Mouse (Mus musculus) neural tube, embryonic 15.5 days (tissue): Measurements from ENCODE around the gene Ifrd1. TPM values are rescaled to one million over a fixed set of nuclear protein-coding genes. Genes with fewer than 3 reads are reported as not detected.
A peak's percentile ranks its signal among the peaks of the same experiment; 100 is the strongest.

Experiments used
- ATAC-seq: fragments of 200-750 bp; cut with Nextera tagmentation; 2 replicates; pipeline ENCODE4 v1.8.0; 2017; ENCODE audit warnings: mild to moderate bottlenecking, moderate TSS enrichment, moderate library complexity; ENCODE audit not compliant: low FRiP score
- H3K27ac ChIP-seq: fragments of 300-500 bp; sonication (generic); replicated peaks from 2 replicates; pipeline ENCODE4 v1.5.1; 2015; ENCODE audit warnings: mild to moderate bottlenecking, inconsistent platforms
- H3K27me3 ChIP-seq: fragments of 300-500 bp; sonication (generic); replicated peaks from 2 replicates; pipeline ENCODE4 v1.6.1; 2015; ENCODE audit warnings: inconsistent platforms
- H3K36me3 ChIP-seq: fragments of 300-500 bp; sonication (generic); 2 replicates; pipeline ENCODE4 v1.6.1; 2015; ENCODE audit warnings: inconsistent platforms
- H3K4me1 ChIP-seq: fragments of 300-500 bp; sonication (generic); 2 replicates; pipeline ENCODE4 v1.6.1; 2015; ENCODE audit warnings: inconsistent platforms
- H3K4me2 ChIP-seq: fragments of 300-500 bp; sonication (generic); 2 replicates; pipeline ENCODE4 v1.6.1; 2015; ENCODE audit warnings: inconsistent platforms, mild to moderate bottlenecking, moderate library complexity
- H3K4me3 ChIP-seq: fragments of 300-500 bp; sonication (generic); replicated peaks from 2 replicates; pipeline ENCODE4 v1.5.1; 2015; ENCODE audit warnings: mild to moderate bottlenecking, inconsistent platforms
- H3K9ac ChIP-seq: fragments of 300-500 bp; sonication (generic); replicated peaks from 2 replicates; pipeline ENCODE4 v1.6.1; 2015; ENCODE audit warnings: mild to moderate bottlenecking, inconsistent platforms
- H3K9me3 ChIP-seq: fragments of 300-500 bp; sonication (generic); replicated peaks from 2 replicates; pipeline ENCODE4 v1.6.1; 2016; ENCODE audit warnings: inconsistent platforms
- WGBS: fragments of 180-500 bp; shearing (Covaris S2); methylation state at CpG from one replicate; pipeline ENCODE4 v1.1.7; 2015; ENCODE audit warnings: mixed read lengths; 5-methylcytosine and 5-hydroxymethylcytosine counted together
- polyA plus RNA-seq: library from polyadenylated mRNA; unstranded; fragments of >200 nt; fragmentation: Nextera tagmentation; extraction: Ambion mirVana; gene quantifications from 2 replicates; pipeline ENCODE4 v1.2.1, GENCODE M21; 2015

Gene Ifrd1
- polyA plus RNA-seq, 1 experiment from 2014 or later, result 145 TPM

DNA sequence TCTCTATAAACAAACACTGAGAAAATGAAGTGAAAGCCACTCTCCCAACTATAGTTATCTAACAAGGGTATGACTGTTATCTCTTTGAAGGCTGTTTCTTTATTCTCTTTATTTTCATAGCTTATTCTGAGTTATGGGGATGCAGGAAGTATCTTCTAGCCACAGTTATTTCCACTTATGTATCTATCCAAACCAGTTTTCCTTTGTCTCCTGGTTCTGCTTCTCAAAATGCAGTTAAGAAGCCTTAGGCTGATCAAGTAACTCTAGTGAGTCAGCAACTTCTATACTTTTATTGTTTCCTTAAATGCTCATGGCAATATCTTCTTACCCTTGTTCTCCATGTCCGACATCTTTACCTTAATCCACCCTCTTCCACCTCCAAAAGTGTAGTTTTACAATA, 16.1 kb downstream of the Ifrd1 start:
- Histone ChIP-seq H3K4me3 (no peak overlapping the region), H3K4me1 (no peaks in the 10 kb centered on the region), H3K27ac (no peak overlapping the region)

GRCm38 (mm10) chr12:40231632-40232031, 16.7 kb downstream of the Ifrd1 start:
- H3K4me3 ChIP-seq, result no peak overlapping the region
- no peaks in the 10 kb centered on the region for H3K36me3 ChIP-seq
- H3K27me3 ChIP-seq, result no peaks in the 10 kb centered on the region
- H3K4me1 ChIP-seq, result no peaks in the 10 kb centered on the region
- H3K9ac ChIP-seq, result no peak overlapping the region
- H3K4me2 ChIP-seq, result no peak overlapping the region
- 95% methylated on average over 2 of the region's 2 CpGs for WGBS
- H3K9me3 ChIP-seq, result no peaks in the 10 kb centered on the region
- no peak overlapping the region for H3K27ac ChIP-seq
- ATAC-seq, result no peak

More for the DNA sequence above, 16.1 kb downstream of the Ifrd1 start:
- no peaks in the 10 kb centered on the region for H3K9me3 ChIP-seq
- no peak overlapping the region for H3K4me2 ChIP-seq
- no peaks in the 10 kb centered on the region for H3K27me3 ChIP-seq
- ATAC-seq, result no peak
- no peak overlapping the region for H3K9ac ChIP-seq
- 97% methylated on average over 1 of the region's 1 CpGs for WGBS
- H3K36me3 ChIP-seq, result no peaks in the 10 kb centered on the region

DNA sequence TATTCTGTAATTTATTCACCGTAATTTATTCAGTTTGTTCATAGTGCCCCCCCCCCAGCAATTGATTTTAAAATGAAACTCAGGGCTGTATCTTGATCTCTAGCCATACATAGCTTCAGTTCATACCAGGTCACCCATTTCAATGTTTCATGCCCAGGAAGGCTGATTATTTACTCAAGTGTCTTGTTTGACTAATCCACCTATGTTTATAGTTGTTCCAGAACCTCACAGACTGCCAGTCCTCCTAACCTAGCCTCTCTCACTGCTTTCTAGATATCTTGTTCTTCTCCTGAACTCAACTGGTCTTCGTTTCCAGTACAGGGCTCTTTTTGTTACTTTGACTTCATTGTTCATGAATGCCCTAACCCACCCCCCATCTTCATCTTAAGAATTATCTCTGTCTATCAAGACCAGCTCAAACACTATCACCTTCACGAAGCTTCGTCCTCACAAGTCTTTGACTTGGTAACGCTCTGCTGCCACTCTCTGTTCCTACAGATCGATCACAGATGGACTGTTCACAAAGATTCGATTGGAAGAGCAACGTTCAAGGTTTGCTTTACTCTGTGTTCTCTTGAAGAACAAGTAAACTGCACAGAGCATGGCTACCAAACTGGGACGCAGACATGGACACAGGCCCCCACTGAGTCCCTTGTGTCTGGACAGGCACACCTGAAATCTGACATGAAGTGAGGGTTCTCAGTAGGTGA, 24.0 kb downstream of the Ifrd1 start:
- no peak for ATAC-seq
- Histone ChIP-seq H3K9me3 (no peaks in the 10 kb centered on the region), H3K4me3 (no peak overlapping the region), H3K4me2 (no peak overlapping the region), H3K27ac (no peak overlapping the region), H3K9ac (no peak overlapping the region), H3K36me3 (no peaks in the 10 kb centered on the region), H3K27me3 (no peaks in the 10 kb centered on the region), H3K4me1 (peaks cover 25% of the 10 kb centered on the region)
- 95% methylated on average over 9 of the region's 9 CpGs for WGBS

- Histone ChIP-seq H3K4me1 (peaks cover 25% of the 10 kb centered on the region), H3K4me3 (peak overlapping the region; percentile 98), H3K4me2 (peak overlapping the region; percentile 67), H3K9ac (peak overlapping the region; percentile 39), H3K27me3 (no peaks in the 10 kb centered on the region), H3K36me3 (no peaks in the 10 kb centered on the region), H3K27ac (peak overlapping the region; percentile 98), H3K9me3 (no peaks in the 10 kb centered on the region)
- ATAC-seq, result no peak
- 55% methylated on average over 10 of the region's 10 CpGs for WGBS
These were observed 24.6 kb downstream of the Ifrd1 start for GRCm38 (mm10) chr12:40223676-40224075.

- H3K27me3 ChIP-seq, result no peaks in the 10 kb centered on the region
- peak overlapping the region; percentile 98 for H3K4me3 ChIP-seq
- peak; percentile 98 for ATAC-seq
- WGBS, result under 1% methylated on average over 47 of the region's 47 CpGs
- peak overlapping the region; percentile 99 for H3K9ac ChIP-seq
- peaks cover 25% of the 10 kb centered on the region for H3K4me1 ChIP-seq
- peak overlapping the region; percentile 68 for H3K4me2 ChIP-seq
- peak overlapping the region; percentile 98 for H3K27ac ChIP-seq
- H3K36me3 ChIP-seq, result no peaks in the 10 kb centered on the region
- H3K9me3 ChIP-seq, result no peaks in the 10 kb centered on the region
These were observed 25.2 kb downstream of the Ifrd1 start for GRCm38 (mm10) chr12:40223082-40223619.

DNA sequence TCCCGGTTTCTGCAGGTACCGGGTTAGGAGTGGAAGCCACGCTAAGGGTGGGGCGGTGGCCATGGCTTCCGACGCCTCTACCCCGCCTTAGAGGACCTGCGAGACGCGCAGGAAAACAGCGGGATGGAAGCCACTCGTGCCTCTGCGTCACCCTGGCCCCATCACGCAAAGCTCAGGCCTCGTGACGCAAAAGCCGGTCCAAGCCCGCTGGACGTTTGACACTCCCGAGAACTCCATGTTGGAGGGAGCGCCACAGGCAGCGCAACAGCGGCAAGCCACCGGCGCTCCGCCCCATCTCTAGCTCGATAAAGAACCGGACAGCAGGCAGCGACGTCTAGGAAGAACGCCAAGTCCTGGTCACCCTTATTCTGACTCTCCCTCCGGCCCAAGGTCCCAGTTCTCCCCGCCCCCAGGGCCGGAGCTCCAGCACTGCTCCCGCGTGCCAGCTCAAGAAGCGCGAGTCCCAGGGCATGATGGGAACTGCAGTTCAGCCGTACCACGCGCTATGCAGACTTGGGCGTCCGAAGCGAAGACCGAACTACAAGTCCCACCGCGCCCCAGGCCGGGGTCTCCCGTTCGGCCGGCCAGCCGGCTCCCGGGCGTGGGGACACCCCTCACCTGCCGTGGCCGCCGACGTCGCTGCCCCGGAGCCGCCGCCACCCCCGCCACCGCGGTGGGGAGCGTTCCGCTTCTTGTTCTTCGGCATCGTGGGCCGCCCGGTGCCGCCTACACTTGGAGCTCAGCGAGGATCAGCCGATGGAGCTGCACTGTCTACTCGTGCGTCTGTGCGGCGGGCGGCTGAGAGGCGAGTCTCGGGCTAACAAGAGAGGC, 25.8 kb downstream of the Ifrd1 start:
- H3K27me3 ChIP-seq, result no peaks in the 10 kb centered on the region
- WGBS, result under 1% methylated on average over 81 of the region's 81 CpGs
- peak overlapping the region; percentile 98 for H3K4me3 ChIP-seq
- peak; percentile 96 for ATAC-seq
- H3K4me2 ChIP-seq, result peak overlapping the region; percentile 68
- H3K4me1 ChIP-seq, result peaks cover 25% of the 10 kb centered on the region
- H3K27ac ChIP-seq, result peak overlapping the region; percentile 98
- H3K9ac ChIP-seq, result peak overlapping the region; percentile 99
- H3K9me3 ChIP-seq, result no peaks in the 10 kb centered on the region
- H3K36me3 ChIP-seq, result no peaks in the 10 kb centered on the region

- WGBS, result 15% methylated on average over 5 of the region's 5 CpGs
These were observed 26.7 kb downstream of the Ifrd1 start for GRCm38 (mm10) chr12:40221611-40222010.

DNA sequence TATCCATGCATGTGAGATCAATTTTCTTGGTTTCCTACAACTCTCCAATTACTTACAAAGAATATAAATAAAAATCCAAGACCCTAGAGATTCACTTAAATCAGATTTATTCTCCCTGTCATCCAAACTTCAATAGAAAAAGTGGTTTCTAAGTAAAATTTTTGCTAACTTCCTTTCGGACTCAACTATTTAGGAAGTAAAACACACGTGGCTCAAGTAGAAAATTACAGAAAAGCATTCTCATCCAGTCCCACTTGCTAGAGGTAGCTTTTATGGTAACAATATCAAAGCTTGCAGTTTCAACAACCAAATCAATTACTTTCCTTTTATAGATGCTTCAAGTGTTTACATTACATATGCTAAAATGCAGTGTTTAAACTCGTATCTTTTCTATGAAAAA, 27.4 kb downstream of the Ifrd1 start:
- H3K9me3 ChIP-seq, result no peaks in the 10 kb centered on the region
- 30% methylated on average over 3 of the region's 3 CpGs for WGBS
- H3K9ac ChIP-seq, result no peak overlapping the region

More at GRCm38 (mm10) chr12:40221611-40222010, 26.7 kb downstream of the Ifrd1 start:
- peaks cover 25% of the 10 kb centered on the region for H3K4me1 ChIP-seq
- peak overlapping the region; percentile 68 for H3K4me2 ChIP-seq
- no peaks in the 10 kb centered on the region for H3K27me3 ChIP-seq
- no peaks in the 10 kb centered on the region for H3K9me3 ChIP-seq
- ATAC-seq, result no peak
- no peaks in the 10 kb centered on the region for H3K36me3 ChIP-seq
- H3K4me3 ChIP-seq, result peak overlapping the region; percentile 98
- peak overlapping the region; percentile 98 for H3K27ac ChIP-seq
- H3K9ac ChIP-seq, result peak overlapping the region; percentile 99

GRCm38 (mm10) chr12:40220001-40220570, 28.2 kb downstream of the Ifrd1 start:
- H3K4me3 ChIP-seq, result peak overlapping the region; percentile 9; the same call in 1 of the 2 replicates
- no peak overlapping the region for H3K9ac ChIP-seq
- peaks cover 10% of the 10 kb centered on the region for H3K36me3 ChIP-seq
- WGBS, result 58% methylated on average over 3 of the region's 3 CpGs
- peak overlapping the region; percentile 45 for H3K27ac ChIP-seq
- ATAC-seq, result no peak
- no peaks in the 10 kb centered on the region for H3K27me3 ChIP-seq
- H3K4me2 ChIP-seq, result peak overlapping the region; percentile 68
- H3K9me3 ChIP-seq, result no peaks in the 10 kb centered on the region
- peaks cover 29% of the 10 kb centered on the region for H3K4me1 ChIP-seq

More for the DNA sequence above, 27.4 kb downstream of the Ifrd1 start:
- no peak overlapping the region for H3K27ac ChIP-seq
- H3K4me1 ChIP-seq, result peaks cover 25% of the 10 kb centered on the region
- peaks cover 3% of the 10 kb centered on the region for H3K36me3 ChIP-seq
- H3K27me3 ChIP-seq, result no peaks in the 10 kb centered on the region
- peak overlapping the region; percentile 98 for H3K4me3 ChIP-seq
- peak overlapping the region; percentile 68 for H3K4me2 ChIP-seq
- ATAC-seq, result no peak

DNA sequence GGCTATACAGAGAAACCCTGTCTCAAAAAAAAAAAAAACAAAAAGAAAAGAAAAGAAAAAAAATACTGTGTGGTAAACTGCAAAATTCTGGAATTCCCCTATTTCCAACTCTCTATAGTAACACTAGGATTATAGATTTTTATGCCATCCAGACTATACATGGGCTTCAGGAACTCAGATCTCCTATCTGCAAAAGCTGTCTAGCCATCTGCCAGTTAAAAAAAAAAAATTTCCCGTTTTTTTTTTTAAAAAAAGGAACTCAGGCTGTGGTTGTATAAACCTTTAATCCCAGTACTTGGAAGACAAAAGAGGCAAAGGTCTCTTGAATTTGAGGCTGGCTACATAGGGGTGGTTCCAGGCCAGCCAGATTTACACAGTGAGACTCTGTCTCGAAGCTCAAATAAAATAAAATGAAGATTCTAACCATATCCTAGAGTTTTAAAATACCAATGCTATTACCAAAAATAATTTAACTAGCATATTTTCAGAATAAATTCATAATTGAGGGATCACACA, 29.8 kb downstream of the Ifrd1 start:
- ATAC-seq, result no peak
- Histone ChIP-seq H3K4me3 (no peak overlapping the region), H3K9ac (no peak overlapping the region), H3K9me3 (no peaks in the 10 kb centered on the region), H3K27me3 (no peaks in the 10 kb centered on the region), H3K27ac (no peak overlapping the region), H3K4me2 (no peak overlapping the region), H3K36me3 (peaks cover 25% of the 10 kb centered on the region), H3K4me1 (peaks cover 25% of the 10 kb centered on the region)
- 80% methylated on average over 2 of the region's 2 CpGs for WGBS

- Histone ChIP-seq H3K27me3 (no peaks in the 10 kb centered on the region), H3K4me3 (no peak overlapping the region), H3K27ac (no peak overlapping the region), H3K9me3 (no peaks in the 10 kb centered on the region), H3K4me1 (peaks cover 25% of the 10 kb centered on the region), H3K4me2 (no peak overlapping the region), H3K9ac (no peak overlapping the region), H3K36me3 (peaks cover 32% of the 10 kb centered on the region)
- WGBS, result 81% methylated on average over 2 of the region's 2 CpGs
- ATAC-seq, result no peak
These were observed 30.5 kb downstream of the Ifrd1 start for GRCm38 (mm10) chr12:40217776-40218175.
